Mouse (Mus musculus) bone marrow macrophage, adult 2 months (primary cell): ENCODE data around the gene Rnf40. TPM values are rescaled to one million over a fixed set of nuclear protein-coding genes. Genes with fewer than 3 reads are reported as not detected.

Experiments
- H3K27ac ChIP-seq: 2 replicates; pipeline ENCODE4 v1.5.1; 2012; ENCODE audit warnings: low read depth, low read length; ENCODE audit not compliant: insufficient read depth
- H3K4me1 ChIP-seq: 2 replicates; pipeline ENCODE4 v1.6.1; 2012; ENCODE audit warnings: low read length; ENCODE audit not compliant: control insufficient read depth, insufficient read depth
- H3K4me3 ChIP-seq: 2 replicates; pipeline ENCODE4 v1.5.1; 2012; ENCODE audit warnings: mild to moderate bottlenecking, low read length, moderate library complexity; ENCODE audit not compliant: insufficient read depth
- CTCF ChIP-seq: IDR thresholded peaks from 2 replicates; pipeline ENCODE4 v1.5.1; 2012; ENCODE audit warnings: low read depth, mild to moderate bottlenecking, low read length, moderate library complexity
- POLR2A ChIP-seq: IDR thresholded peaks from 2 replicates; pipeline ENCODE4 v1.6.1; 2012; ENCODE audit warnings: mild to moderate bottlenecking, low read depth, low read length, borderline replicate concordance
- polyA plus RNA-seq: library from polyadenylated mRNA; stranded (reverse); fragments of >200 nt; gene quantifications from 2 replicates; pipeline ENCODE4 v1.2.4, GENCODE M21; 2012; ENCODE audit not compliant: missing spikeins, insufficient read depth, insufficient read length

Rnf40 gene
- 42.3 and 44.5 TPM in 2 replicates for polyA plus RNA-seq

DNA sequence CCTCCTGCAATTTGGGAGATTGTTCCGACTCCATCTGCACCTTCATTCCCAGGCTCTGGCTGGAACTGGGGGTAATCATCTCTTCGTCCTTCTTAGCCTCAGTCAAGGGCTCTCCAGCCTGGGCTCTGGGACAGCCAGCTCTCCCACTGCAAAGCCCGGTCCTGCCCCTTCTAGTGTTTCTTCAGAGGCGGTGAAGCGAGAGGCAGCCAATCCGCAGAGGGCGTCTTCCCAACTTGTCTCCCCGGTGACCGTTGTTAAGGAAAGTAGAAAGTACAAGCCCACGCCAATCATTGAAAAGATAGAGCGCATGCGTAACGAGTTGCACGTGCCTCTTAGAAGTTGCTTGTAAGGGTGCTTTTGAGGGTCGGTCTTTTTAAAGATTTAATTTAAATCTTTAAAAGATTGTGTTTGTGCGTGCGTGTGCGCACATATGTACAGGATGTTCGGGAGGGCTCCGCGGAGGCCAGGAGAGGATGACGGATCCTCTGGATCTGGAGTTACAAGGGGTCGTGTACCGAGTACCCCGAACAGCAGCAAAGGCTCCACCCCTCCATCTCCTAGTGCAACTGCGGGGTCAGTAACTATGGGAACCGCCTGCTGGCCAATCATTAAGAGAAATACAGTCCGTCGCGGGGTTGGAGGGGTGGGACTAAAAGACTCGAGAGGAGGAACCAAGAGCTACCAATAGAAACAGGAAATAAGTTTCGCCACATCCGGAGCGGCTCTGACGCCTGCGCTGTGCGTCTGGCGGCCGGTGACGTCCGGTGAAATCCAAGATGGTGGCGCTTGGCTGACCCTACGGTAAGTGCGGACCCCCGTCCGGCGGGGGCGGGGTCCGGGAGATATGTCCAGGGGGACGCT lies at the start of gene Rnf40, which contains the start of gene Ccdc189:
TSS of gene Rnf40 (plus strand) at position 757 of the 861 bp plus-strand sequence.
TSS of gene Ccdc189 (minus strand) at position 585 of the 861 bp plus-strand sequence.
- peak within 1 kb of the TSS; percentile 56 for H3K27ac ChIP-seq
- peak within 1 kb of the TSS; percentile 97 for H3K4me3 ChIP-seq
- peaks cover 9% of the 10 kb centered on the region for H3K4me1 ChIP-seq
- TF ChIP-seq CTCF (no peak), POLR2A (no peak)

DNA sequence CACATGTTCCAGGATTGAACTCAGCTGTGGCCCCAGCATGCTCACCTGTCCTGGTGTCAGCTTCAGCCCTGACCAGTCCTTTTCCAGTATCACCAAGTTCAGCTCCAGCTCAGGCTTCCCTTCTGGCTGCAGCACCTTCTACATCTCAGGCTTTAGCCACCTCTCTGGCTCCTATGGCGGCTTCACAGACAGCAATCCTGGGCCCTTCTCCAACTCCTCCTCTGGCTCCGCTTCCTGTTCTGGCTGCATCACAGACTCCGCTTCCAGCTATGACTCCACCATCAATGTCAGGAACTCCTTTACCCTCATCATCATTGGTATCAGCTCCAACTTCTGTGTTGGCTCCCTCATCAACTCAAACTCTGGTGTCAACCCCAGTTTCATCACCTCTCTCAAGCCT lies 46.9 kb upstream of the Rnf40 start:
- TF ChIP-seq POLR2A (no peak), CTCF (no peak)
- H3K4me3 ChIP-seq, result no peak overlapping the region
- no peak overlapping the region for H3K27ac ChIP-seq
- H3K4me1 ChIP-seq, result no peaks in the 10 kb centered on the region

DNA sequence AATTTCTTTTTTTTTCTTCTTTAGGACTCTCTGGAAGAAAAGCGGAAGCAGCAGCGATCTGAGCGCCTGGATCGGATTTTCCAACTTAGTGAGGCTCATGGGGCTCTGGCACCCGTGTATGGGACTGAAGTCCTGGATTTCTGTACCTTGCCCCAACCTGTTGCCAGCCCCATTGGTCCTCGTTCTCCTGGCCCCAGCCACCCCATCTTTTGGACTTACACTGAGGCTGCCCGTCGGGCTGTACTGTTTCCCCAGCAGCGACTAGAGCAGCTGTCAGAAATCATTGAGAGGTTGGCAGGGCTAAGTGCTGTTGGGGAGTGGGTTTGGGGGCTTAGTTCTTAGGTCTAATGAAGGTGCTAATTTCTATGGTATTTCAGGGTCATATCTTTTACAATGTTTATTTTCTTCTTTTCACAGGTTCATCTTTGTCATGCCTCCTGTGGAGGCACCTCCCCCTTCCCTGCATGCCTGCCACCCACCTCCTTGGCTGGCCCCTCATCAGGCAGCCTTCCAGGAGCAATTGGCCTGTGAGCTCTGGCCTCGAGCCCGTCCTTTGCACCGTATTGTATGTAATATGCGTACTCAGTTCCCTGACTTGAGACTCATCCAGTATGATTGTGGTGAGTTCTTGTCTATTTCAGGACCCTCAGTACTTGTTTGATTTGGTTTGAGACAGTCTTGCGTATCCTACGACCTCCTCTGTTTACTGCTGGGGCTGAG lies 39.3 kb upstream of the Rnf40 start:
- no peak for TF ChIP-seq CTCF
- no peak for TF ChIP-seq POLR2A
- H3K4me1 ChIP-seq, result no peaks in the 10 kb centered on the region

DNA sequence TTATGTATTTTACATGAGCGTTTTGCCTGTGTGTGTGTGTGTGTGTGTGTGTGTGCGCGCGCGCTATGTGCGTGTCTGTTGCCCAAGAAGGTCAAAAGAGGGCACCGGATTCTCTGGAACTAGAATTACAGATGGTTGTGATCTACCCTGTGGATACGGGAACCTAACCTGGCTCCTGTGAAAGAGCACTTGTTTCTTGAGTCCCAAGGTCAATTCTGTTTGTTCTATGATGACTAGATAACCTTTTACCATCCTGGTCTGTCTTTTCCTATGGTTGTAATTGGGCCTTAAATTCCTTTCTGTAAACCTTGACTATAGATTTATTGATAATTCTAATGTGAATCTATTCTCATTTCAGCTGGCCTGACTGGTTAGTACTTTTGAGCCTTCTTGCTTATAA lies 37.0 kb upstream of the Rnf40 start:
- H3K27ac ChIP-seq, result no peak overlapping the region
- H3K4me1 ChIP-seq, result no peaks in the 10 kb centered on the region
- TF ChIP-seq POLR2A (no peak), CTCF (no peak)
- H3K4me3 ChIP-seq, result no peak overlapping the region

More for the DNA sequence above, 39.3 kb upstream of the Rnf40 start:
- Histone ChIP-seq H3K27ac (no peak overlapping the region), H3K4me3 (no peak overlapping the region)

DNA sequence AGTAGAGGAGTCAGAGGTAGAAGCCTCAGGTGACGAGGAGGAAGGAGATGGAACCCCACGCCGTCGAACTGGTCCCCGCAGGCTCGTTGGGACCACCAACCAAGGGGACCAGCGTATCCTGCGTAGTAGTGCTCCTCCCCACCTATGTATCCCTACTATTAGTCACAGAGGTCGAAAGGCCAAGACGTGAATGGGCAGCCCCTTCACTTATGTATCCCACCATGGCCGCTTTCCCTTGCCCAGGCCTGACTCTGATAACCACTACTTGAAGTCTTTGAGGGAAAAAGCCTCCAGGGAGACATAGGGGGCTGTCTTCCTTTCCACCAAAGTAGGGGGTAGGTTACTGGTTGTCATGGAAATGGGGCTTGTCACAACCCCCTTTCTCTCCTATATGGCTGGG lies 28.0 kb upstream of the Rnf40 start:
- TF ChIP-seq CTCF (no peak), POLR2A (no peak)
- Histone ChIP-seq H3K4me3 (no peak overlapping the region), H3K4me1 (peaks cover 5% of the 10 kb centered on the region; the same call in 1 of the 2 replicates), H3K27ac (no peak overlapping the region)

DNA sequence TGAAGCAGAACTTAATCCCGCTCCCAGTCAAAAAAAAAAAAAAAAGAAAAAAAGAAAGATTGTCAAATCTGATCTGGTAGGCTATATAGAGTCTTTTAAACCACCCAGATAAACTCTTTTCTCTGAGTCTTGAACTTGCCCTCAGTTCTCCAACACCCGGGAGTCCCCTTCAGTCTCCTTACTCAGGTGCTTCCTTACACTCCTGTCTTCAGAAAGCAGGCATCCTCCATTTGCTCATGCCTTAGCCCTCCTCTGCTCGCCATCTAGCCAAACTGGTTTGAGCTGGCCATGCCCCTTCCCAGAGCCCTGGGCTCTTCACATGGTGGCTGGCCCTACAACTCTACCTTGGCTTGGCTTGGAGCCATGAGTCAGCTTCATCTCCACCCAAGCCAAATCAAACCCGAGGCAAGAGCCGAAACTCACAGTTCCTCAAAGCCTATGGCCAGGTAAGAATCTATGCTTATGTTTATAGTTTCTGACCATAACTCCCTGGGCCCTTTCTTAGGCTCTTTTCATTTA lies 27.2 kb upstream of the Rnf40 start, which contains the start of gene Tmem265:
TSS of gene Tmem265 (plus strand) at position 51 of the 519 bp plus-strand sequence.
- no peak within 1 kb of the TSS for H3K27ac ChIP-seq
- H3K4me1 ChIP-seq, result peaks cover 5% of the 10 kb centered on the region; the same call in 1 of the 2 replicates
- no peak for TF ChIP-seq POLR2A
- TF ChIP-seq CTCF, result no peak
- H3K4me3 ChIP-seq, result no peak within 1 kb of the TSS

DNA sequence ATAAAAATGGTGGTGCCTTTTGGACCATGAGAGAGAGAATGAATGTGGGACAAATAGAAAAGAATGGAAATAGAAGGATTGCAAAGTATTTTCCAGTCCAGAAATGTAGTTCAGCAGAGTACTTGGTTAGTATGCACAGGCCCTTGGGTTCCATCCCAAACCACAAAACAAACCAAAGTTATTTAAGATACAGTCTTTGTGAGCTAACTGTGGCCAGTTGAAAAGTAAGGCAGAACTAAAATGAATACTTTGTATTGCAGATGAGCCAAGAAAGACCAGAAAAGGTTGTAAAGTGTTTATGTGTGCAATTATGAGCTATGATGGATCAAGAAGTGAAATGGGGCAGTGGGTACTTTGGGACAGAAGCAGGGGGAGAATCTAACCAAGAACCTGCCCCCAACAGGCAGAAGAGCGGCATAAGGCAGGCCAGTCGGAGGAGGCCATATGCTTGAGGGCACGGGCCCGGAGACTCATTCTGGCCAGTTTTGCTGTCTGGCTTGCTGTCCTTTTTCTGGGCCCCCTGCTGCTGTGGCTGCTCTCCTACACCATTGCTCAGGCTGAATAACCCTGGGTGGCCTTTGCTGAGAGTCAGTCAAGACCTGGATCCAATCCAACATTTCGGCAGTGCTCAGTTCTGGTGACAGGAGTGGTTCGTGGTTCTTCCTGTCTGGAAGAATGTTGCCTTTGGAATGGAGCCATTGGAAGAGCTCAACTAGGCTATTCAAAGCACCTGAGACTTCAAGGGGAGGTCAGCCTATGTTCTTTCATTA lies 24.0 kb upstream of the Rnf40 start:
- TF ChIP-seq CTCF, result no peak
- TF ChIP-seq POLR2A, result no peak
- Histone ChIP-seq H3K4me3 (no peak overlapping the region), H3K27ac (no peak overlapping the region), H3K4me1 (no peaks in the 10 kb centered on the region)

DNA sequence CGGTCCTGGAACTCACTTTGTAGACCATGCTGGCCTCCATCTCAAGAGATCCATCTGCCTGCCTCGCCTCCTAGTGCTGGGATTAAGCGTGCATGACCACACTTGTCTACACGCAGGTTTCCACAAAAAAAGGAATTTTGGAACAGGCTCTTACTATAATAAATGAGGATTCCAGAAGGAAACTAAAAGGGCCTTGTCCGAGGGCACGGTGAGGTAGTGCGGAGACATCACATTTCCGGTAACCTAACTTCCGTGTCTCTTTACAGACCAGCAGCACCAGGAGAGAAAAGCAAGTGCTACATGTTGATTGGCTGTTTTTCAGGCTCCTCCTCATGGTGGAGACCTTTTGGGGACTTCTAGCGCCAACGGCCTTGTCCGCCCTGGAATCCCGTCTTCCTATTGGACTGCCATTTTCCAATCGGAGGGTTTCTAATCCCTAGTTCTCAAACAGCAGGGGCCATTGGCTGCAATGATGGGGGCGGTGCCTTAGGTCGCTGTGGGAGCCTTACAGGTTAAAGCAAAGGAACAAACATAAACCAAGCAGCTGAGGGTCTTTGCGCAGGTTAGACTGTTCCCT lies 15.6 kb upstream of the Rnf40 start, which contains the start of gene Phkg2:
TSS of gene Phkg2 (plus strand) at position 446 of the 577 bp plus-strand sequence.
- H3K4me3 ChIP-seq, result peak within 1 kb of the TSS; percentile 100
- peak within 1 kb of the TSS; percentile 68 for H3K27ac ChIP-seq
- peaks cover 14% of the 10 kb centered on the region for H3K4me1 ChIP-seq
- TF ChIP-seq CTCF, result no peak
- TF ChIP-seq POLR2A, result no peak

DNA sequence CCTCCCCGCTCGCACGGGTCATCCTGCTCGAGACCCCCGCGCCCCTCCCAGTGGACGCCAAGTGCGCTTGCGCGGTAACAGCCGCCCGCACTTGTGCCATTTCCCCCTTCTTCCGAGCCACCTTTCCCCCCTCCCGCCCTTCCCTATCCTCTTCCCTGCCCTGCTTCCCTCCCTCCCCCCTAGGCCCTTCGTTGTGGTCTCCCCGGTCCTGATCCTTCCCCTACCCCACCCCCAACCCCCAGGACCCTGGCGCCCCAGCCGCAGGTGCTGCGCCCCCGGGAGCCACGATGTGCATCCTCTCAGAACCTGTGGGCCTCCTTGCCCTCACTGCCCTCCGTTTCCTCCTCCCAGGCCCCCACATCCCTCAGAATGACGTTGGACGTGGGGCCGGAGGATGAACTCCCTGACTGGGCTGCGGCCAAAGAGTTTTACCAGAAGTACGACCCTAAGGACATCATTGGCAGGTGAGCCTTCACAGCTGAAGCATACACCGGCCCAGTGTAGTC lies 15.0 kb upstream of the Rnf40 start:
- peak overlapping the region; percentile 100 for H3K4me3 ChIP-seq
- H3K4me1 ChIP-seq, result peaks cover 14% of the 10 kb centered on the region
- TF ChIP-seq CTCF, result no peak
- no peak for TF ChIP-seq POLR2A
- H3K27ac ChIP-seq, result peak overlapping the region; percentile 28; the same call in 1 of the 2 replicates
